Mouse (Mus musculus) hindbrain, embryonic 12.5 days (tissue): ENCODE data around the gene Sgcb. TPM values are rescaled to one million over a fixed set of nuclear protein-coding genes. Genes with fewer than 3 reads are reported as not detected.
"Not testable (repeated sequence)": the region's sequence is repeated elsewhere in the genome, so short reads cannot be mapped to it uniquely, and the experiment has no call there.

ENCODE experiments used
- ATAC-seq: fragments of 200-750 bp; cut with Nextera tagmentation; 2 replicates; pipeline ENCODE4 v1.8.0; 2017; ENCODE audit warnings: moderate TSS enrichment; ENCODE audit not compliant: low FRiP score
- H3K27ac ChIP-seq: fragments of 300-500 bp; sonication (generic); 2 replicates; pipeline ENCODE4 v1.5.1; 2016; ENCODE audit warnings: mild to moderate bottlenecking
- H3K27me3 ChIP-seq: fragments of 300-500 bp; sonication (generic); 2 replicates; pipeline ENCODE4 v1.6.1; 2016; ENCODE audit warnings: mild to moderate bottlenecking
- H3K36me3 ChIP-seq: fragments of 300-500 bp; sonication (generic); 2 replicates; pipeline ENCODE4 v1.6.1; 2016; ENCODE audit warnings: mild to moderate bottlenecking
- H3K4me1 ChIP-seq: fragments of 300-500 bp; sonication (generic); 2 replicates; pipeline ENCODE4 v1.6.1; 2016
- H3K4me2 ChIP-seq: fragments of 300-500 bp; sonication (generic); replicated peaks from 2 replicates; pipeline ENCODE4 v1.6.1; 2016; ENCODE audit warnings: mild to moderate bottlenecking
- H3K4me3 ChIP-seq: fragments of 300-500 bp; sonication (generic); 2 replicates; pipeline ENCODE4 v1.5.1; 2016; ENCODE audit warnings: mild to moderate bottlenecking
- H3K9ac ChIP-seq: fragments of 300-500 bp; sonication (generic); 2 replicates; pipeline ENCODE4 v1.6.1; 2016; ENCODE audit warnings: mild to moderate bottlenecking, moderate library complexity
- H3K9me3 ChIP-seq: fragments of 300-500 bp; sonication (generic); replicated peaks from 2 replicates; pipeline ENCODE4 v1.6.1; 2016; ENCODE audit warnings: mild to moderate bottlenecking
- WGBS: fragments of 180-500 bp; shearing (Covaris S2); methylation state at CpG from one replicate; pipeline ENCODE4 v1.1.7; 2016; 5-methylcytosine and 5-hydroxymethylcytosine counted together
- polyA plus RNA-seq: library from polyadenylated mRNA; unstranded; fragments of >200 nt; fragmentation: Nextera tagmentation; extraction: Ambion mirVana; gene quantifications from 2 replicates; pipeline ENCODE4 v1.2.1, GENCODE M21; 2016

The Sgcb gene
- polyA plus RNA-seq, 1 experiment from 2014 or later, result 26.5 TPM

- Histone ChIP-seq H3K9ac (no peak overlapping the region), H3K9me3 (no peaks in the 10 kb centered on the region), H3K27me3 (no peaks in the 10 kb centered on the region), H3K36me3 (no peaks in the 10 kb centered on the region), H3K27ac (no peak overlapping the region), H3K4me3 (no peak overlapping the region), H3K4me1 (peaks cover 17% of the 10 kb centered on the region), H3K4me2 (no peak overlapping the region)
- ATAC-seq, result no peak
- 79% methylated on average over 2 of the region's 2 CpGs for WGBS
Observed at GRCm38 (mm10) chr5:73599991-73600390, 47.6 kb downstream of the Sgcb start.

- no peaks in the 10 kb centered on the region for H3K27me3 ChIP-seq
- no peaks in the 10 kb centered on the region for H3K36me3 ChIP-seq
- no peak overlapping the region for H3K4me3 ChIP-seq
- no peak overlapping the region for H3K27ac ChIP-seq
- H3K4me1 ChIP-seq, result peaks cover 17% of the 10 kb centered on the region
- H3K9me3 ChIP-seq, result no peaks in the 10 kb centered on the region
- 69% methylated on average over 5 of the region's 5 CpGs for WGBS
- peak; percentile 87 for ATAC-seq
- H3K9ac ChIP-seq, result no peak overlapping the region
- no peak overlapping the region for H3K4me2 ChIP-seq
Observed at GRCm38 (mm10) chr5:73598943-73599695, 48.5 kb downstream of the Sgcb start.

GRCm38 (mm10) chr5:73587119-73587518 lies 60.5 kb downstream of the Sgcb start:
- ATAC-seq, result no peak
- WGBS, result 87% methylated on average over 3 of the region's 3 CpGs

GRCm38 (mm10) chr5:73586597-73586996 lies 61.0 kb downstream of the Sgcb start:
- peak; percentile 64; the same call in 1 of the 2 replicates for ATAC-seq
- no peak overlapping the region for H3K4me2 ChIP-seq
- H3K4me1 ChIP-seq, result peaks cover 9% of the 10 kb centered on the region
- H3K9me3 ChIP-seq, result no peaks in the 10 kb centered on the region
- H3K36me3 ChIP-seq, result no peaks in the 10 kb centered on the region
- H3K4me3 ChIP-seq, result no peak overlapping the region
- H3K27ac ChIP-seq, result peak overlapping the region; percentile 18; the same call in 1 of the 2 replicates
- no peak overlapping the region for H3K9ac ChIP-seq
- H3K27me3 ChIP-seq, result no peaks in the 10 kb centered on the region
- 51% methylated on average over 4 of the region's 4 CpGs for WGBS

More at GRCm38 (mm10) chr5:73587119-73587518, 60.5 kb downstream of the Sgcb start:
- Histone ChIP-seq H3K27ac (peak overlapping the region; percentile 18; the same call in 1 of the 2 replicates), H3K36me3 (no peaks in the 10 kb centered on the region), H3K9me3 (no peaks in the 10 kb centered on the region), H3K4me3 (no peak overlapping the region), H3K9ac (no peak overlapping the region), H3K27me3 (no peaks in the 10 kb centered on the region), H3K4me1 (peaks cover 9% of the 10 kb centered on the region), H3K4me2 (no peak overlapping the region)

DNA sequence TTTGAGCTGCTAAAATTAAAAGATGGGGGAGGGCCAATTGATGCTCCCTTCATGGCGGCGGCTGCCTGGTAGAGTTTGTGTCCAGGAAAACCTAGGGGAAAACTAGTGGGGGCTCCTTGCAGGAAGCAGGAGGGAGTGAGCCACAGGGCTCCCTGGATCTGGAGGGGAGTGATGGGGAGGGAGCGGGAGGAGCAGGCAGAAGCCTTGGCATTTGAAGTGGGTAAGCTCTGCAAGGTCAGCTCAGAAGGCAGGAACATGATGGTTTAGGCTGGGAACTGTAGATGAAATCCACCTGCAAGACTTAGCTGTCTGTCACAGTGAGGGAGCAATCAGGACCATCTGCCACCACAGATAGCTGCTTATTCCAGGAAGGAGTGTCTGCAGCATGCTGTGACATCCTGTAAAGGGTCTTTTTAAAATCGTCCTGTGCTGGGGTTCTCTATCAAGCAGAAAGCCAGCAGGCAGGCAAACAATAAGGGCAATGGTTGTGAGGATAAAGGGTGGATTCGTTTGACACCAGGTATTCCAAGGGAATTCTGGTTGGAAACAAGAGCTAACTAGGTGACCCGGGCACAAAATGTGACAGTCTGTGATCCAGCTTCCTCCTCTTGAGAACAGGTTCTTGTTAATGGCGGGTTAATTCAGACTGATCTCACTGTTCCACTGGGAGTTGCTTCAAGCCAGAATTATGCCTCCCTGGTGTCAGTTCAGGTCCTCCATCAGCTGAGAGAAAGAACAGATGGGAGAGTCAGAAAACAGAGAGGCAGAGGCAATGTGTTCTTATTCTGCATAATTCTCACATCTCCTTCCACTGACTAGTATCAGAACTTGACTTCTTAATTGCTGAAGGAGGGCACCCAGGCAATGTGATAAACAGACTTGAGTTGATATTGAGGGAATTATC lies 62.1 kb downstream of the Sgcb start:
- Histone ChIP-seq H3K27ac (peak overlapping the region; percentile 70), H3K9me3 (no peaks in the 10 kb centered on the region), H3K4me2 (no peak overlapping the region), H3K4me1 (peaks cover 9% of the 10 kb centered on the region), H3K27me3 (no peaks in the 10 kb centered on the region), H3K36me3 (no peaks in the 10 kb centered on the region), H3K4me3 (no peak overlapping the region), H3K9ac (no peak overlapping the region)
- ATAC-seq, result peak; percentile 48
- WGBS, result 28% methylated on average over 7 of the region's 7 CpGs

DNA sequence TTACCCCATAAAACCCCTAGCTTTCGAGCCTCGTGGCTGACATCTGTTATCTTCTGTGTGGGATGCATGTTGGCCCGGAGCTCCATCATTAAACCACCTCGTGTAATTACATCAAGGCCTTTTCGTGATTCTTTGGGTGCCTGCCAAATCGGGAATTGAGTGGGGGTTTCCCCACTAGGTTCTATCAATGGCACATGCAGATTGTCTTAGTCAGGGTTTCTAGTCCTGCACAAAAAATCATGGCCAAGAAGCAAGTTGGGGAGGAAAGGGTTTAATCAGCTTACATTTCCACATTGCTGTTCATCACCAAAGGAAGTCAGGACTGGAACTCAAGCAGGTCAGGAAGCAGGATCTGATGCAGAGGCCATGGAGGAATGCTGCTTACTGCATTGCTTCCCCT lies 63.6 kb downstream of the Sgcb start:
- WGBS, result 78% methylated on average over 6 of the region's 6 CpGs

More for the DNA sequence above, 63.6 kb downstream of the Sgcb start:
- H3K27me3 ChIP-seq, H3K36me3 ChIP-seq, H3K4me2 ChIP-seq, H3K4me1 ChIP-seq, H3K4me3 ChIP-seq, H3K9ac ChIP-seq, ATAC-seq, H3K9me3 ChIP-seq, H3K27ac ChIP-seq: not testable (repeated sequence)

Other genes starting within 250 kb of the Sgcb start
- 0.20 TPM in 1 of 2 replicates, not detected in the other for gene Cwh43, start 241.7 kb downstream of the Sgcb start, polyA plus RNA-seq
- gene Dcun1d4, start 166.8 kb downstream of the Sgcb start, polyA plus RNA-seq, result 58.4 and 67.4 TPM in 2 replicates
- gene Lrrc66, start 15.3 kb downstream of the Sgcb start, polyA plus RNA-seq, result not detected in 2 replicates
- gene Spata18, start 3.6 kb upstream of the Sgcb start, polyA plus RNA-seq, result 0.90 and 1.1 TPM in 2 replicates